Mouse (Mus musculus) kidney, postnatal 36 days (tissue): ENCODE results near the gene Zfp28.
"Not testable (repeated sequence)": the region's sequence is repeated elsewhere in the genome, so short reads cannot be mapped to it uniquely, and the experiment has no call there.

ENCODE experiments used
- DNase-seq, 2 experiments: peaks; one replicate each; pipeline ENCODE4 v3.0.0; 2021 to 2022; ENCODE audit warnings: mixed read lengths in 2 of 2

The Zfp28 gene

GRCm38 (mm10) chr7:6383044-6383455, at the start of gene Zfp28:
Gene Zfp28, plus strand, starts transcription at chr7:6383295.
- DNase-seq, result peak; percentile 95 to 96

- DNase-seq, result no peak
Observed at GRCm38 (mm10) chr7:6339865-6340264, 43.2 kb upstream of the Zfp28 start.

GRCm38 (mm10) chr7:6343501-6344071, 39.5 kb upstream of the Zfp28 start, which contains the start of gene Gm3854:
Gene Gm3854, plus strand, starts transcription at chr7:6343759.
- DNase-seq, result peak; percentile 51 to 69

- DNase-seq, result no peak
Observed at GRCm38 (mm10) chr7:6344124-6344523, 39.0 kb upstream of the Zfp28 start.

DNA sequence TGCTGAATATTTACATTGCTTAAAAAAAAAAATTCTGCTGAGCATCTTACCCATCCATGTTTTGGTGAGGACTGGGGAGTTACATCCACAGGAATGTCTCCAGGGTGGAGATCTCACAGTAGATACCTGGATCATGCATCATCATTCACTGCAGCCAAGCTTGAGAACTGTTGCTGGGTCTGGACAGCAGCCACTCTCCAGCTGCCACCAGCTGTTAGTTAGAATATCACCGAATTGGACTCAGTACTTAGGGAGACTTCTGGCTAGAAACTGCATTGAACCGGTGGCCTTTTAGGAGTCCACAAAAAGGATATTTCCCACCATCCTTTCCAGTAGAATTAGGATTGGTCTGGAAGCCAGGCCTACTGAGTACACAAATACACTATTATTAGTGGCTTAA, 25.0 kb upstream of the Zfp28 start:
- DNase-seq, result no peak

DNA sequence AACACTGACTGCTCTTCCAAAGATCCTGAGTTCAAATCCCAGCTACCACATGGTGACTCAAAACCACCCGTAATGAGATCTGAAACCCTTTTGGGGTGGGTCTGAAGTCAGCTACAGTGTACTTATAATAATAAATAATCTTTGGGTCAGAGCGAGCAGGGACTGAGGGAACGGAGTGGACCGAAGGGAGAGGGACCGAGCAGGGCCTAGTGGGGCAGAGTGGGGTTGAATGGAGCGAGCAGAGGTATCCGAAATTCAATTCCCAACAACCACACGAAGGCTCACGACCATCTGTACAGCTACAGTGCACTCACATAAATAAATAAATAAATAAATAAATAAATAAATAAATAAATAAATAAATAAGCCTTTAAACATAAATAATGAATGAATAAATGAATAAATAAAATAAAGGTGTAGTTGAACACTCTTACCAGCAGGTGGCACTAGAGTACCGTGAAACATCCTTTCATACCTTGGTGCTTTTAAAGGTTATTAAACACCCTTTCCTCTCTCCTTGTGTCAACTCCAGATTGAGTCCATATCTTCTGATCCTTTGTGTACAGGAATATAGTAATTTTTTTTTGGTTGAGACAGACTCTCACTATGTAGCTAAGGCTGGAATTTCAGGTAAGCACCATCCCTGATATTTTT, 24.0 kb upstream of the Zfp28 start:
- DNase-seq, result peak; percentile 20 to 46

GRCm38 (mm10) chr7:6360477-6361060, 22.5 kb upstream of the Zfp28 start:
- DNase-seq, result no peak

- no peak for DNase-seq
Observed at GRCm38 (mm10) chr7:6361756-6362155, 21.3 kb upstream of the Zfp28 start.

DNA sequence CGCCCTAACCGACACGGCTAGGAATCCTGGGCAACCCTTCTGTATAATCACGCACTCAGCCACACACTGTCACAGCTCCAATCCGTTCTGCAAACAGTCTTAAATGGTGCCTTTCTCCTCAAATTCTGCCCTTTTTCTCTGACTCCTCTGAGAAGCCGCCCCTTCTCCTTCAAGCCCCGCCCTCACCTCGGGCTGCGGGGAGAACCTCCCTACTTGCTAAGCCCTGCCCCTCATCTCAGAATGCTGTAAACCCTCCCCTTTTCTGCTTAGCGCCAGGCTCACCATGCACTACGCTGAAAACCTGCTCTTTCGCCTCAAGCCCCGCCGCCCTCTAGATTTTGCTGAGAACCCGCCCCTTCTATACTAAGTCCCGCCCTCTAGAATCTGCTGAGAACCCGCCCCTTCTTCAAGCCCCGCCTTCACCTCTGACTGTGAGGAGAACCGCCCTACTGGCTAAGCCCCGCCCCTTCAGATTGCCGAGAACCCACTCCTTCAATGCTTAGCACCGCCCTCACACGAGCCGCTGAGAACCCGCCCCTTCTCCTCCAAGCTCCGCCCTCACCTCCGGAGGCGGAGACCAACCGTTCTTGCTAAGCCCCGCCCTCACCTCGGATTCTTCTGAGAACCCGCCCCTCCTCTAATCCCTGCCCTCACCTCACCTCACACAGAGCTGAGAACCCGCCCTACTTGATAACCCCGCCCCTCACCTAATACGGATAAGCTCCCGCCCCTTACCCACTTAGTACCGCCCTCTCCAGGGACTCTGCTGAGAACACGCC, 20.6 kb upstream of the Zfp28 start:
- DNase-seq, result peak; percentile 99 to 100

- peak; percentile 91 for DNase-seq
Observed at GRCm38 (mm10) chr7:6363047-6363488, 20.0 kb upstream of the Zfp28 start, which contains the start of gene Zfp78. Gene Zfp78, plus strand, starts transcription at chr7:6363280.

DNA sequence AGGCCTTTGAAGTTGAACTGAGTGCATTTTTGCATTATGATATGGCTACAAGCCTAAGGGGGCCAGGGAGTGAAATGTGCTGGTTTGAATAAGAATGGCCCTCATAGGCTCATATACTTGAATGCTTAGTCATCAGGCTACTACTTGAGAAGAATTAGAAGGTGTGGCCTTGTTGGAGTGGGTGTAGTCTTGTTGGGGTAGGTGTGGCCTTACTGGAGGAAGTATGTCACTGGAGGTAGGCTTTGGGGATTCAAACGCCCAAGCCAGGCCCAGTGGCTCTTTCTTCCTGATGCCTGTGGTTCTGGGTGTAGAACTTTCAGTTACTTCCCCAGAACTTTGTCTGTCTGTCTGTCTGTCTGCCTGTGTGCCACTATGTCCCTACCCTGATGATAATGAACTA, 18.3 kb upstream of the Zfp28 start:
- no peak for DNase-seq

DNA sequence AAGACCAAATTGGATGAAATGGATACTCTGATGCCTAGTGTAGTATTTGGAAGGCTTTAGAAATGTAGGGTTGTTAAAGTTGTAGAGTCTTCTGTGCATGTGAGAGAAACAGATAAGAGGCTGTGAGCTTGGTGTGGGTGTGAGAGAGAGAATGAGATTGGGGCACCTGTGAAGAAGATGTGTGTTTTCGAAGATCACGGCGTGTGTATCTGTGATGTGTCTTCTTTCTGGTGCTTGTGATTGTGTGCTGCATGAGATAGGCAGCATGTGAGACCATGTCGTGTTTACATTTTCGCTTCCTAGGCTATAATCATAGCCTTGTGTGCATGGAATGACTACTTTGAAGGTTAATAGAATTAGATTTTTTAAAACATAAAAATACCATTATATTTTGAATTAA, 15.9 kb upstream of the Zfp28 start:
- no peak for DNase-seq

DNA sequence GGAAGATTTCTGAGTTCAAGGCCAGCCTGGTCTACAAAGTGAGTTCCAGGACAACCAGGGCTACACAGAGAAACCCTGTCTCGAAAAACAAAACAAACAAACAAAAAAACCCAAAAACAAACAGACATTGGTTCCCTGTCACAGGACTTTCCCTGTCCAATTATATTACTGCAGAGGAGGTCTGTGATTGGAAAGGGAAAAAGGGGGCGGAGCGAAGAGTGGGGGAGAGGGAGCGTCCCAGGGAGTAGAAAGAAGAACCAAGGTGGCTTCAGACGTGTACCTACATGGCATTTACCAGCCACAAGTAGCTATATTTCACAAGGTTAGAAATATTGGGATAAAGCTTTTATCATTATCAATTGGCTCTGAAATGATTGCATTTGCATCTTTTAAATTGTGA, 14.9 kb upstream of the Zfp28 start:
- DNase-seq, result not testable (repeated sequence)

DNA sequence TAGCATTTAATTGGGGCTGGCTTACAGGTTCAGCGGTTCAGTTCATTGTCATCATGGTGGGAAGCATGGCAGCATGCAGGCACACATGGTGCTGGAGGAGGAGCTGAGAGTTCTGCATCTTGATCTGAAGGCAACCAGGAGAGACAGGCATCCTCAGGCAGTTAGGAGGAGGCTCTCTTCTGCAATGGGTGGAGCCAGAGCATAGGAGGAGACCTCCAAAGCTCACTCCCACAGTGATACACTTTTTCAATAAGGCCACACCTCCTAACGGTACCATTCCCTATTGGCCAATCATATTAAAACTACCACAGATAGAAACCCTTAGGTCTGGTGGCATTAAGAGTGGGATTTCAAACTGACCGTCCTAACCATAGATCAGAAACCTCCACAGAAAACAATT, 13.6 kb upstream of the Zfp28 start:
- DNase-seq, result no peak

DNA sequence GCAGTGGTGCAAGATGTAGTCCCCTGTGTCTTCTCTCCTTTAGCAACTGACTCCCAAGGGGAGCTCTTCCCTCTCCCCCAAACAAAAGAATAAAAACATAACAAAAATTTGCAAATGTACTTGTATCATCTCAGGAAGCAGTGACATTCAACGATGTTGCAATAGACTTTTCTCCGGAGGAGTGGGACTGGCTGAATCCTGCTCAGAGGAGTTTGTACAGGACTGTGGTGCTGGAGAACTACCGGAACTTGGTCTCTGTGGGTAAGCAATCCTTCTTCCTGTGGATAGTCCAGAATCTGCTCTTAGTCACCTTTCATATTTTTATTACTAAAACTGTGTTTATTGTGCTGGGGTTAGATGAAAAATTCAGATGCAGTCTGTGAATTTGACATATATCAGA, 10.1 kb upstream of the Zfp28 start:
- DNase-seq, result no peak

GRCm38 (mm10) chr7:6378441-6378840, 4.7 kb upstream of the Zfp28 start:
- no peak for DNase-seq

DNA sequence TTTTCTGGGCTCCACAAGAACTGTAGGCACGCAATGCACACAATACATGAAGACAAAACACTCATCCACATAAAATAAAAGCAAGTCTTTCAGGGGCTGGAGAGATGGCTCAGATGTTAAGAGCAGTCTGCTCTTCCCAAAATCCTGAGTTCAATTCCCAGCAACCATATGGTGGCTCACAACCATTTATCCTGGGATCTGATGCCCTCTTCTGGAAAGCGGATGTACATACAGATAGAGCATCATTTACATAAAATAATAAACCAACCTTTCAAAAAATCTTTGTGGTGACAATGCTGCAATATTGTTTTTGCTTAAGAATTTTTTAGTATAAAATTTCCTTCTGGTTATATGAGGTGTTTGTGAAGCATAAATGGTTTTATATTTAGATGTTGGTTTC, 1.7 kb upstream of the Zfp28 start:
- no peak for DNase-seq

- no peak for DNase-seq
Observed at GRCm38 (mm10) chr7:6384011-6384410, 916 bp downstream of the Zfp28 start.

DNA sequence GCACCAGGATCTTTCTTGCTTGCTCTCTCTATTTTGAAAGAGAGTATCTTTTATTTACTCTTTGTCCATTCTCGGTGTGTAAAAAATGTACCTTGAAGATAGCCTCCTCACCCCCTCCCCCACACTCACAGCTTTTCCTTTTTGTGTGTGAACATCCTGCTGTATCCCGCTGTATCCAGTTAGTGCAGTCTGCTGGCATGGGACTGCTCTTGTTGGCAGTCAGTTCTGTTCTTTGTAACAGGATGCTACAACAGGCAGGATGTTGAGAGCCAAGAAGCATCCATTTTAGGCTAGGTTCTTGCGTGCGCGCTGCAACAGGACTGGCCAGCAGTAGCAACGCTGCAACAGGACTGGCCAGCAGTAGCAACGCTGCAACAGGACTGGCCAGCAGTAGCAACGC, 3.9 kb downstream of the Zfp28 start:
- peak; percentile 25 to 32 for DNase-seq

GRCm38 (mm10) chr7:6388971-6389370, 5.9 kb downstream of the Zfp28 start:
- no peak for DNase-seq

GRCm38 (mm10) chr7:6389449-6389848, 6.4 kb downstream of the Zfp28 start:
- DNase-seq, result no peak

DNA sequence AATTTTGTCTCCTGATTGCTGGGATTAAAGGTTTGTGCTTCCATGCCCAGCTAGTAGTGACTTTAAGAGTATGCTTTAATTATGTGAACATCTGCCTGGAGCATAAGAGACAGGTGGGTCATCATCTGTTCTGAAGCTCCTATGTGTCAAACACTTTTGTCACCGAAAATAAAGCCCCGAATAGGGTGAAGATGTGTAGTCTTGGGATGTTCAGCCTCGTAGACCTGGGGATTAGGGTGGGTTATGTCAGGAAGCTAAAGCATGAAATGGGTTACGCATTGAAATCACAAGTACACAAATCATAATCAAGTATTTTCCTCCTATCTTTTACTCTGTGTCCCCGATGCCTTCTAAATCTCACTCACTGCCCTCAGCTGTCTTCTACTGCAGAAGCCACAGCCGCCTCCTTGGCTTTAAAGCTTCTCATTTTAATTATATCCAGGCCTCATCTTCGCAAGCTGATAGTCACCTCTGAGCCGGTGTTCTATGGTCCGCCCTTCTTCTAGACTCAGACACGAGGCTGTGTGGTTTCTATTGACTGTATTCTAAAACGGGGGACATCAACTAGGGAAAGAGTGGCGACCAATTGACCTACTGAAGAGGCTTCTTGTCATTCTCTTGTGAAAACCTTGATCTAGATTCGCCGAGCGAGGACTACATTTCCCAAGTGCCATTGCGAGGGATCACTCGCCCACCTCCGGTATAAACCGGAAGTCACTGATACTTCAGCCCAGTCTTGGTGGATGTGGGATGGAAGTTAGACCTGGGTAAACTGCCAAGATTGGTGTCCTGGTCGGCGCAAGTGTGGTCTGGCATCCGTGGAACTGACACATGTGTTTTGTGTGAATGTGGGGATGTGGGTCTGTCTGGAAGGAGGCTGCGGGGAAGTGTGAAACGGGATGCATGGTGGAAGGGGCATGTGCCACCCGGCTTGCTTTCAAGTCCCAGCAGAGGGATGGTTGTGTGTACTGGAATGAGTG, 15.2 kb downstream of the Zfp28 start, which contains the start of gene Smim17:
Smim17 (plus strand) TSS at position 720 of the 980 bp plus-strand sequence.
- DNase-seq, result peak; percentile 31 to 61
